Mouse (Mus musculus): Measurements from ENCODE around the gene Krt23.

The Krt23 gene

GRCm38 (mm10) chr11:99448769-99449168, 44.2 kb downstream of the Krt23 start:
- no peak for DNase-seq

GRCm38 (mm10) chr11:99441220-99441619, 51.7 kb downstream of the Krt23 start:
- DNase-seq = no peak

GRCm38 (mm10) chr11:99439465-99439864, 53.5 kb downstream of the Krt23 start:
- no peak for DNase-seq

- DNase-seq = no peak
These were observed 55.0 kb downstream of the Krt23 start, which contains the start of gene Krt20 for GRCm38 (mm10) chr11:99437972-99438371. Gene Krt20 (minus strand): TSS chr11:99438150.

GRCm38 (mm10) chr11:99436625-99437024, 56.3 kb downstream of the Krt23 start:
- no peak for DNase-seq

GRCm38 (mm10) chr11:99430670-99431069, 62.3 kb downstream of the Krt23 start:
- peak; percentile 91 for DNase-seq

Measured in retina, postnatal 1 day (tissue).